Mouse (Mus musculus): ENCODE results near the gene Fyb.

Fyb gene

DNA sequence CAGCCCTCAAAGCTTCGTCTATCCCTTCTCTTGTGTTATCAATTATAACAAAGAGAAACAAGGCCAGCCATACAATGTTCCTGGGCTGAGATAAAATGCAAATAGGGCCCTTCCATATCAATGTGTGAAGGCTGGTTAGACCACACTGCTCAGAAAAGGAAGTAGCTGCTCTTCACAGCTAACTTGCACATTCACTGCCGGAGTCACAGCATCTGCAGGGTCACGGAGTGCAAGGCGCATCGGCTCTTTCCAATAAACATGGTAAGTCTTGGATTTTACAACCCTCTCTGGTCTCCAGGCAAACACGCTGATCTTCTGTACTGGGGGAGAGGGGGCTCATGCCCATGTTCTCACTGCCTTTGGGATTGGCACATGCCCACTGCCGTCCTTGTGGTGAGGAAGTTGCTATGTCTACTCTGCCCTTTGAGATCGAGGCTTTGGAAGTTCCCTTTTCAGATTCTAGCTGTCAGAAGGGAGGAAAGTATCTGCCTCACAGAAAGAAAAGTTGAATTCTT, at the start of gene Fyb:
Fyb (plus strand) TSS at position 201 of the 515 bp plus-strand sequence.
- in situ Hi-C loops (cut with MboI), result no loop called here

DNA sequence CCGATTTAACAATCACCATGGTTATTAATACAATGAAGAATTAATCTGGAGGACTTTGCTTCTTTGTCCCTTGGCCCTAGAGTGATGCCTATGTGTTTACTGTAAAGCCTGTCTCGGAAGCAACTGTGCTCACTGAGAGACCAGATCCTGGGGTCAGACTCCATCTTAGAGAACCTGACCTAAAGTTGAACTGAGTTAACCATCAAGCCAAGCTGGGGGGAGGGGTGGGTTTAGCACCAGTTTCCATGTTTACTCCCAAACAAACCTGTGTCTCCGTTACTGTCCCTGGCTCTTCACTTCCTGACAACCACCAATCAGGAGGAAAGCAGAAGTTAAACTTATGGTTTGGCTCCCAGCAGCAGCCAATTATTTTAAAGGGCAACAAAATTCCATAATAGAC, 39.1 kb upstream of the Fyb start:
- in situ Hi-C loops (cut with MboI), result no loop called here

DNA sequence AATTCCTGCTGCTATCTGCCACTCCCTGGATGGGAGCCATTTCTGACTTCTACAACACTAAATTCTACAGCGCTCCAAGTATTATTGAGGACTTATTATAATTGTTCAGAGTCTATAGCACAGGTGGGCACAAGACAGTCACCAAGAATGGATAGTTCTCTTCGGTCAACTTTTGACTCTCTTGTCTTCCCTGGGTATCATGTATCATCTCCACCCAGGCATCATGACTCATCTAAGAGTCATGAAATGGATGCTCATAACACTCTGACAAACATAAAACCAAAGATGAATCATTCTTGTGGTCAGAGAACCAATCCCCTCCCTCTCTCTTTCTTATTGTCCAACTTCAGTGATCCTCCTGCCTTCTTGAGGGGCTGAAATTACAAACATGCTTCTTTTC, 30.3 kb upstream of the Fyb start:
- in situ Hi-C loops (cut with MboI), result no loop called here

DNA sequence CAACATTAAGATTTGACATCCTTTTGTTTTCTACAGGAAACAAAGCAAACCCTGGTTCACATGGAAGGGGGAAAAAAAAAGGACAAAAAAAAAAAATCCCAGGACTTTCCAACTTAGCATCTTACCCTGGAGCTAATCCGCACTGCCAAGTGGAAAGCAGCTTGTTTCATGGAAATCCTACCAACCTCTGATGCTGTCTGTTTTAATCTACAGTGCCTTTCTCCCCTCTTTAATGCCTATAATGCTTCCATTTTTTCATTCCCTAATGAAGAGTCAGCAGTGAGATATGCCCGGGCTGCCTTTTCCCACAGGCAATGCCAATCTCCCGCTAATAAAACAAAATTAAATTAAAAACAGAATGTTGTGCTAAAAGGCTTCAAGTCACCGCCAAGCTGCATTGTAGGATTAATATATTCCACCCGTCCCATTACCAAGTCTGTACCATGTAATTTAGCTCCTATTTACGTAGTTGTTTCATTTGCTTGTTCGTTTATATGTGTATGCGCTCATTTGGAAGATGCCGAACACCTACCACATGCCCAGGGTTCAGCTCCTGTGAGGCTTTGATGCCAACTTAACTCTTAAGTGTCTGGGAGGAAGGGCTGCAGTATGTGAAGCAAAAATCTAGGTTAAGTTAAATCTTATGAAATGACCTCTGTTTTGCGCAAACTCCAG, 24.1 kb upstream of the Fyb start:
- in situ Hi-C loops (cut with MboI), result no loop called here

DNA sequence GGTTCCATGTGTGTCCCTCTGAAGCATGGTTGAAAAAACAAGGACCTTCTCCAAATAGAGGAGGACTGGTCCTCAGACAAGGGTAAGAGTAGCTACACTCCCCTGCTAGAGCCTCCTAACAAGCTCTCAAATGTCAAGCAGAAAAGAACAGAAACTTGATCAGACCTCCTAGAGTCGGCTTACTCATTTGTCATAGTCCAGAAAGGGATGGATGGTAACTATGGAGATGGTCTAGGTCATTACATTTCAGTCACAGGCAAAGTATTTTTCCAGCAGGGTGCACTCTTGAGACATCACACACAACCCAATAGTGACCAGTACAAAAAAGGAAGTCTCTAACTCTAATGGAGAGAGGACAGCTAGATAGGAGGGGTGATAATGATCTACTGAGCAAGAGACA, 21.9 kb upstream of the Fyb start:
- in situ Hi-C loops (cut with MboI), result no loop called here

DNA sequence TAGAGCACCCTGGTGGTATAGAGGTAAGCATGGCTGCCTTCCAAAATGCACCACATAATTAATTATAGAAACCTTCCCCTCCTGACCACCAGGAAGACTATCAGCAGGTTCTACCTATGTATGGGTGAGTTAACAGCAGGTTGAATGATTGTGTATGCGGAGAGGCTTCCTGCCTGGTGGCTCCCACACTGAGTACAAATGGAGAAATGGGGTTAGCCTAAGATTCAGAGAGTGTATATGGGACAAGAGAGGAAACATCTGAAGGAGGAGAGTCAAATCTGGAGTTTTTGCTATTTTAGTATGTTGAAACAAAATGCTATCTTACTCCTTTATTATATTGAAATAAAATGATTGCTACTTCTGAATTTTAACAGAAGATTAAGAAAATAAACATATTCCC, 5.1 kb upstream of the Fyb start:
- in situ Hi-C loops (cut with MboI), result no loop called here

DNA sequence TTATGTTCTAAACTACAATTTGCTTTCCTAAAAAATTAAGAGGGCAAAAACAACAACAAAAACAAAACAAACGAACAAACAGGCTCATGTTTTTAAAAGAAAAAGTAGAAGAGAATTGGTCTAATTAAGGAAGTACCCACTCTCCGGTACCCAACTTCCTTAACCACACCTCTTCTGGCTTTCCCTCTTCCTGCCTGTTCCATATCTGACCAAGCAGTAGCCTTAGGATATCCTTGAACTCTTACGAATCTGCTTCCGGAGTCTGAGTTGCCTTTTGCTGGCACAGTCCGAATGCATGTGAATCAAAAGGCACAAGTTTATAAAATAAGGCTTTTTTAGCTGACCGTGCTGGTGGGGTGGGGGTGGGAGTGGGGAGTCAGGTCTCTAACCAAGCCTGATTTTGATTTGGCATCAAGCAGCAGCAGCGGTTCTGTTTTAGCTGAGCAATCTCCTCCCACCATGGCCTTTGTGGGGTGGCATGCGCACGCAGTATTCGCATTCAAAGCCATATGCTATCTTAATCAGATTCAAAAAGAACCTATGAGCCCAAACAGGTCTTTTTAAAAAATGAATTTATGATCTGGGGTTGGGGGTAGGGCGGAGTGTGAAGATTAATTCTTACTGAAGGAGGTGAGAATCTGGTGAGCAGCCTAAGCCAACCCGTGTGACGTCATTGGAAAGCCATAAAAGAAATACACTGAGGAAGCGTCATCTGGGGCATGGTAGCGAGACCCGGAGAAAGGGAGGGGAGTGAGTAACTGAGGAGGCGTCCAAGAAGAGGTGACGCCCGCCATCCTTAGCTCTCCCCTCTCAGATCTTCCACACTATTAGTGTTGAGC, 3.0 kb upstream of the Fyb start:
- in situ Hi-C loops (cut with MboI), result no loop called here

DNA sequence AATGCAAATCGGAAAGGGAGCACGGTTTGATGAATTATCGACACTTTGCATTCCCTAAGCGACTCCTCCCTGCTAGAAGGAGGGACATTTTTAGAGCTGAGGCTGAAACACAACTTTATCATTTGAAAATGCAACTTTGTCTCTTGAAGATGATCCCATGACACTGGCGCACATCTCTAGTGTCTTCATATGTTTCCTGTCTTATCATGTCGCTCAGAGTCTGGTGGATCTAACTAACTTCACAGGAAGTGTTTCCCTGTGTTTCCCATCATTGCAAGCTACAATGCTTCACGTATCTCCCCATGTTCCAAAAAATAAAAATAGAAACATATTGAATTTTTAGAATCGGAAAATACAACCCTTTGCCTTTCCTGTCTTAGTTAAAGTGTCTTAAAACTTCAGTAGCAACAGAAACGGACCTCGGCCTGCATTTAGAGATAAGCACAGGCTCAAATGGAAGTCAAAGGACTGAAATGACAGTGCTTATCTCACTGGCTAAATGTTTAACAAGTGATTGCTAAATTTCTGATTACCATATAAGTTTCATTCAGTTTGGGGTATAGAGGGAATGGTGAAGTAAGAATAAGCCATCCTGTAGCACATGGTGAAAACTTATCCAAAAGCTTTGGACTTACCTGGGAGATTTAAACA, 2.0 kb upstream of the Fyb start:
- in situ Hi-C loops (cut with MboI), result no loop called here

DNA sequence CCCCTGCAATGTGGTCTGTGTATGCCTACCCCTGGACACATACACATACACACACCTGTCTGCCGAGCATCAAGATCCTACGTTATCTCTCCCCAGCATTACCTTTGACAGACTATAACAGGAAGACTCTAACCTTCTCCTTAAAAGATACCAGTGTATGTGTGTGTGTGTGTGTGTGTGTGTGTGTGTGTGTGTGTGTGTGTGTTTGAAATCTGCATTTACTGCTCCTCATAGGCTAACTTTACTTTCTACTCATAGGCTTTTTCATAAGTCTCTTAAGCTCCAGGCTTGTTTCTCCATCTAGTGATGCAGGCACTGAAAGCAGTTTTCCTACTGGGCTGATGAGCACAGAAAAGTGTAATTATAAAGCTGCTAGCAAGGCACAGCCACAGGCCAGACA, 2.1 kb downstream of the Fyb start:
- in situ Hi-C loops (cut with MboI), result no loop called here

DNA sequence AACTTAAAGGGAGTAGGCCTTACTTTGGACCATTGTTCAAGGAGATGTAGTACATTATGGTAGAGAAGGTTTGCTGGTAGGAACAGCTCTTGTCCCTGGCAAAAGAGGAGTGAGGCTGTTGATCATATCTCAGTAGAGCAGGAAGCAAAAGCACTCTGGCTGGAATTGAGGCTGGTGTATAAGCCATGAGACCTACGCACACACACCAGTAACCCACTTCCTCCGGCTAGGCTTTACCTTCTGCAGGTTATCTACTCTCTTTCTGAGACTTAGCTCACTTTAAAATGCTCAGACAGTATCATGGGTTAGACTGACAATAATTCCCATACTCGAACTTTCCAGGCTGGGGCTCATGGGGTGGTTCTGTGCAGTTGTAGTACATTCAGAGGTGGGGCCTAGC, 2.7 kb downstream of the Fyb start:
- in situ Hi-C loops (cut with MboI), result no loop called here

DNA sequence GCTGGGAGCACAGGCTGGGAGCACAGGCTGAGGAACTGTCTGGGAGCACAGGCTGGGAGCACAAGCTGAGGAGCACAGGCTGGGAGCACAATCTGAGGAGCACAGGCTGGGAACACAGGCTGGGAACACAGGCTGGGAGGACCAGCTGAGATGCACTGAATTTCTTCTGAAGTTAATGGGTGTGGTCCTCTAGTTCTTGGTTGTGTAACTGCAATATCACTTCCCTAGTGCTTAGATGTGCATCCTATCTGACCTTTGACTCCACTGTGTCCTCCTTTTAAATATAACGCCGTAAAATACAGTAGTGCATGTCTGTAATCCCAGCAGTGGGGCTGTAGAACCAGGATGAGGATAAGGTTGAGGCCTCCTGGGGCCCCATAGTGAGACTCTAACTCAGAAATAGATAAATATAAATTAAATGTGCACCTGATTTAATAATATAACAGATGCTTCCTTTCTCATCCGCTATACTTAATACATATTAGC, 11.2 kb downstream of the Fyb start:
- in situ Hi-C loops (cut with MboI), result no loop called here

DNA sequence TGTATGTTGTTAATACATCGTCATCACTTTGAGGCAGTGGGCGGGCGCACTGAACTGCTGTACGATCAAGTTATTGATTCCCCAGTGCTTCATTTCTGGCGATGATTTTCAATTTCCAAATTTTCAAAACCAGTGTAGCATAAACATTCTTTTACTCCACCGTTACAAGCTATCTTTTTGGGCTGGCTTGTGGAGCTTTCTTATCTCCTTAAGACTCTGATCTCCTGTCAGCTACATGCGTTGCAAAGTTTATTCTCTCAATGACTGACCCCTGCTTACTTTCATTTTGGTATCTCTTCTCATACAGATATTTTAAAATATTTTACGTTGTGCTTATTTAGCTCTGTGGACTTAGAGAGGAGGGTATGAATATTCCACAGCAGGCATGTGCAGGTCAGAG, 11.9 kb downstream of the Fyb start:
- in situ Hi-C loops (cut with MboI), result no loop called here

DNA sequence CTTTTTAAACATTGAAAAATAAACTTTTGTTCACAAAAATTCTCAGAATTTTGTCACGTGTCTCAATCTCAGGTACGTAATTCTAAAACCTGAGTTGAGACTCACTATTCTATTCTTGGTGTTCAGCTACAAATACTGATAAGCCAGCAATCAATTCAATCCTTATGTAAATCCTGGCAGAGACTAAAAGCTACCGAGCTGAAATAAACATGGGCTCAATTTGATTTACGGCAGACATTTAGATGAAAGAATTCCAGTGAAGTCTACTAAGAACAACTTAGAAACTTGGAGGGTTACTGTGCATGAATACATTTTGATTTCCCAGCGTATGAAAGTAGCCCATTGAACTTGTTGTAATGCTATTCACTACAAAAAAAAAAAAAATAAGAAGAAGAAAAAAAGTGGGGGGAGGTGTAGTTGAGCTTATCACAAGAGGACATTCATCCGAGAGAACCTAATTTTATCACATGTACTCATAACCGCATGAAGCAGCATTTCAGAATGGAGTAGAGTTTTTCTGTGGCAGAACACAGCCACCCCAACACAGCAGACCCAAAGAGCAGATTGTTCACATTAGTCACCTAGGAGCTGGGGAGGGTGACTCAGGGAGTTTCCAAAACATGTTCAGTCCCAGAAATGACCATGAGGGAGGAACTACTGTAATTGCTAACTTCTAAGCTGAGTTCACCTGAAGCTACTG, 17.1 kb downstream of the Fyb start:
- in situ Hi-C loops (cut with MboI), result no loop called here

DNA sequence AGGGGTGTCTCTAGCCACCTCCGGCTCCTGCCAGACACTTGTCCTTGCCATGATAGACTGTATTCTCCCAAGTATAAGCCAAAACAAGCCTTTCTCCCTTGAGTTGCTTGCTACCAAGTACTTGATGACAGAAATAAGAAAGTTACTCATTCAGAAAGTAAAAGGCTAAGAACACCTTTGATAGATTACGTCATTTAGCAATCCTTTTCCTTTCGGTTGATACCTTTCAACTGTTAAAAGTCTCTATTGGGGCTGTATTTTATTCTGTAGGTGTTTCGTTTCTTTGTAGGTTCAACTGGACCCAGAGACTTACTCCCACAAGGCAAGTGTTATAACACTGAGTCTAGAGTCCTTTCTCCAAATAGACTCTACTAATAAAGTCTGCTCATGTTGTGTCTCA, 26.3 kb downstream of the Fyb start:
- in situ Hi-C loops (cut with MboI), result no loop called here

DNA sequence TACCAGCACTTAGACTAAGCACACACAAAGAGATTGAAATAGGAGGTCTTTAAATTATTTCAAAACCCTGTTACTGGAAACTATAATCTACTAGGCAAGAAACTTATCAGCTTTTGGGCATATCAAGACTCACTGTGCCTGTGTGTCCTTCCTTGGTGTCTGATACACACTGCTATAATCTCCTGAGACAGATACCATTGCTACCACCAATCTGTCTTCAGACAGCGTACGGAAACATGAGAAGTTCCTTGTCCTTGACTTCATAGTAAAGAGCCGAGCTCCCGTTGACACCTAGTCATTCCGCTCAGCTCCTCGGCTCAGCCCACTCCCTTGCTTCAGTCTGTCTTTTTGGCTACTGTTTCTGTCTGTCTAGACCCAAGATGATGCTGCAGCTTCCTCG, 29.2 kb downstream of the Fyb start:
- in situ Hi-C loops (cut with MboI), result no loop called here

DNA sequence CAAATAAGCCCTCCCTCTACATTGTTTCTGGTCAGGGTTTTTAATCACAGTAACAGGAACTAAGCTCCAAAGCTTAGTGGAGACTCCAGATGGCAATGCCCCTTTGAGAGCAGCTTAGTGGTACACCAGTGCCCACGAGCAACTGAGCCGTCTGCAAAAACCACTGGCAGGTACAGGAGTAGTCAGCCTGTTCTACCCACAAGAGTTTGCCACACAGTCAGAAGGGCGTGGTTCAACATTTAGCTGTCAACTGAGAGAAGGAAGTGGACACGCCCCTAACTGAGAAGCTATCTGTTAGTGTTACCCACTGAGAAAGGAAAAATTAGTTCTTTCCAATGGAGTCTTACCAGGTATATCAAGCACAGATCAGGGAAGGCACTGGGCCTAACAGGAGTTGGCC, 32.1 kb downstream of the Fyb start:
- in situ Hi-C loops (cut with MboI), result no loop called here

DNA sequence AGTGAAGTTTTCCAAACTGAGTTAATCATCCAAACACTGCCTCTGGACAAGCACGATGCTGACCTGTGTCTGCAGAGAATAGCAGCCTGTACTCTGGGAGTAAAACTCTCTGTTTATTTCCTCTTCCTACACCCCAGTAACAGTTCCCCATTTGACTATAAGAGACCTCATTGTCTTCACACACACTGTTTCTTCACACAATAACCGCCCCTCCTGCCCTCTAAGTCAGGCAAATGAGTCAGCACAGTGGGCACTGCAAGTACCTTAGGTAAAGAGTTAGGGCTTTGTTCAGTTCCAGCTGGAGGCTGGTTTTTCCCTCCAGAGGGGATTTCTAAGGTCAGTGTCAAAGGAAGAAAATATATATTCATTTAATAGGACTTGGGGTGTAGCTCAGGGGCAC, 32.9 kb downstream of the Fyb start:
- in situ Hi-C loops (cut with MboI), result no loop called here

DNA sequence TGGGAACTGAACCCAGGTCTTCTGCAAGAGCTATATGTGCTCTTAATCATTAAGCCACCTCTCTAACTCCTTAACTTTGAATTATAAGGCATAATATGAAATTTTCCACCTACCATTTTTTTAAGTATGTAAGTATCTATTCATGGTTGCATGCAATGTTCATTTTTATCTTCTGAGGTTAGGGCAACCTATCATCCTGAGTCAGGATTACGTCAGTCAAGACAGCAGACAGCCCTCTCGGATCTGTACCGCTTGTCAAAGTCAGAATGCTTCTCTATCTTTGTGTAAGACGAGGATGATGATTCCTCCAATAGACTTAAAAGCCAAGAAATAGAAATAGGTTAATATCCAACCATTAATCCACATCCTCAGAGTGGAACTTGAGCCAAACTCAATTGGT, 33.6 kb downstream of the Fyb start:
- in situ Hi-C loops (cut with MboI), result no loop called here

DNA sequence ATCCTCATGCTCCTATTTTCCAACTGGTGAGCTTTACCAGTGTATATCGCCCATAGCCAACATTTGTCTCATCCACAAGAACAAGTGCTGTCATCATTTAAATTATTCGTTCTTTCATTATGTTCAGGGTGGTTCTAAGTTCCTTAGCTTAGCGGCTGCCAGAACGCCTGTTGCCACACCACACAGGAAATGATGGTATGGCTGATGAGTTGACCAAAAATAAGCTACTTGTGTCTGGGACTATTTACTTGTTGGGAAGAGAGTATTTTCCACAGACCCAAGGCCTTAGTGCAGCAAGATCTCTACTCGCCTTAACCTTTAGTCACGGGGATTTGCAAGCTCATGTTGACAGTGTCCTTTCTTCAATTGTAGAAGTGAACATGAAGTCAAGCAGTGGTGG, 34.3 kb downstream of the Fyb start:
- in situ Hi-C loops (cut with MboI), result no loop called here

DNA sequence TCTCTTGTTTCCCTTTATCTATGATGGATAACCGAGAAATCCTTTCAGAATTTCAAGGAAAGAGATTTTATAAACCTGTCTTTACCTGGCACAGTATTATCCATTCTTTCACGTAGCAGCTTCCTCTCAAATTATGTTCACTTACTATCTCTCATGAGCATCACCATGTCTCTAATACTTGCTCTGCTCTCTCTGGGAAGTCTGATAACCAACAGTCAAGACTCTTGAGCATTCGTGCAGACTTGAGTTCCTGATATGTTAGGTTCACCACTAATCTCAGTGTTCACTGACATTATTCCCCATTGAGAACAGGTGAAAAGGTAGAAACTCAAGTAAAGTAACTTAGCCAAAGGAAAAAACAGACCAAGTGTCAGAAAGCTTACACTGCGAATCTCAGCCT, 34.9 kb downstream of the Fyb start:
- in situ Hi-C loops (cut with MboI), result no loop called here

DNA sequence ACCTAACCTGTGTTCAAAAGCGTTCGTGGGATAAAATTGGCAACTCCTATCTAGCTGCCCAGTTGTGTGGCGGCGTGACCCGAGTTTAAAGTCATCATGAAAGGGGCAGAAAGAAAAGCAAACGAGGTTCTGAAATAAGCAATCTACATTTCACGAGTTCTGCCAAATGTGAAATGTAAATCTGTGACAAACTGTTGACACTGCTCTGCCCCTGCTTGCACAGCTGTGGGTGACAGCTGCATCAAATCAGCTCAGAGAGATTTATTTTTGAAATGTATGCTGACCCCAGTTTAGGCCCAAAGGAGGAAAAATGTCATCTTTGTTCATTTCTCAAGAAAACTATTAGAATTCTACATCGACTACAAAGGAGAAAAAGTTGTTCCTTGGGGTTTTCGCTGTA, 36.5 kb downstream of the Fyb start:
- in situ Hi-C loops (cut with MboI), result no loop called here

DNA sequence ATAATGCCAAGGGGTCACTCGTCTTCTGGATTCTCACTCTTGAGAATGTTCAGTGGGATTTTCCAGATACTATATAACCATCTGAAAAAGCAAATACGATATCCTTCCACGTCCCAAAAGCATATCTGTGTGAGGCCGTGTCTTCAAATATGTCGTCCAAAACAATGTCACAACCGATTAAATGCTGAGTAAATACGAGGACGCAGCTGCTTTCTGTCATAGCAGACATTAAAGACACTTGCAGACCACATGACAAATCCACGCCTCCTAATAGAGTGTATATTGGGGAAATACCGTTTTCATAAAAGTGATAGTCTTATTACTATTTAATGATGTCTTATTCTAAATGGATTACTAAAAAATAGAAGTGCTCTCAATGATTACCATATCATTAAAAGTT, 38.0 kb downstream of the Fyb start:
- in situ Hi-C loops (cut with MboI), result no loop called here
